Mouse (Mus musculus) thymus, adult 2 months (tissue): ENCODE data around the gene Tut1.

Source experiments
- CTCF ChIP-seq: fragments of 200-500 bp; IDR thresholded peaks from 2 replicates; pipeline ENCODE4 v1.5.1; 2012; ENCODE audit warnings: mild to moderate bottlenecking, control low read depth, low read length, moderate library complexity, borderline replicate concordance; ENCODE audit not compliant: control insufficient read depth, poor library complexity, insufficient read depth; ENCODE audit errors: extremely low read depth
- POLR2A ChIP-seq: fragments of 200-500 bp; IDR thresholded peaks from 2 replicates; pipeline ENCODE4 v1.6.1; 2012; ENCODE audit warnings: mild to moderate bottlenecking, low read length, control low read depth, moderate library complexity; ENCODE audit not compliant: control insufficient read depth, poor library complexity, insufficient read depth; ENCODE audit errors: extremely low read depth

DNA sequence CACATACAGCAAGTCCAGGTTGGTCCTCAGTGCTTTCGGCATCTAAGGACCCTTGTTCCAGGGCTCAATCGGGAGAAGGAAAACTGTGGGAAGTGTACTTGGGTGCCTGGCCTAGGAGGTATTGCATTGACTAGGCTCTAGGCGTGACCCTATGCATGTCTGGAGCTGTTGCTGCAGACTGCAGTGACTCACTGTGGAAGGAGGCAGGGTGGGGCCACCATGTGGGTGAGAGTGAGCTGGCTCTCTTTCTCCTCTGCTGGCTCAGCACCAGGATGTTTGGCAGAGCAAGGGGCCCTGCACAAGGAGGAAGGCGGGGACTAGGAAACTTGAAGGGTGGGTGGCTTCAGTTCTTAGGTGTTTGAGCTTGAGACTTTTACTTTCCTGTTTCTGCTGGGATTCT is 43.9 kb downstream of the Tut1 start:
- TF ChIP-seq CTCF = no peak
- 0 out of 2 replicates have a peak, but pooled peaks have one; percentile 24 for TF ChIP-seq POLR2A
